Mouse (Mus musculus) limb, embryonic 10.5 days (tissue): ENCODE results near the gene Xlr5c. TPM values are rescaled to one million over a fixed set of nuclear protein-coding genes. Genes with fewer than 3 reads are reported as not detected.
"Not testable (repeated sequence)": the region's sequence is repeated elsewhere in the genome, so short reads cannot be mapped to it uniquely, and the experiment has no call there.

ENCODE experiments used
- DNase-seq: peaks from one replicate; pipeline ENCODE4 v3.0.0-alpha.2; 2017; ENCODE audit warnings: low spot score
- H3K27ac ChIP-seq: fragments of 300-500 bp; sonication (generic); 2 replicates; pipeline ENCODE4 v1.5.1; 2016; ENCODE audit warnings: mild to moderate bottlenecking
- H3K27me3 ChIP-seq: fragments of 300-500 bp; sonication (generic); 2 replicates; pipeline ENCODE4 v1.6.1; 2016; ENCODE audit warnings: low read depth, mild to moderate bottlenecking; ENCODE audit not compliant: poor library complexity, severe bottlenecking
- H3K36me3 ChIP-seq: fragments of 300-500 bp; sonication (generic); 2 replicates; pipeline ENCODE4 v1.6.1; 2016; ENCODE audit warnings: mild to moderate bottlenecking, moderate library complexity
- H3K4me1 ChIP-seq: fragments of 300-500 bp; sonication (generic); 2 replicates; pipeline ENCODE4 v1.6.1; 2016
- H3K4me3 ChIP-seq: fragments of 300-500 bp; sonication (generic); 2 replicates; pipeline ENCODE4 v1.5.1; 2016; ENCODE audit warnings: mild to moderate bottlenecking, moderate library complexity
- H3K9me3 ChIP-seq: fragments of 300-500 bp; sonication (generic); replicated peaks from 2 replicates; pipeline ENCODE4 v1.6.1; 2016; ENCODE audit warnings: mild to moderate bottlenecking
- WGBS: fragments of 180-500 bp; shearing (Covaris S2); methylation state at CpG from one replicate; pipeline ENCODE4 v1.1.7; 2016; 5-methylcytosine and 5-hydroxymethylcytosine counted together
- polyA plus RNA-seq: library from polyadenylated mRNA; unstranded; fragments of >200 nt; fragmentation: Nextera tagmentation; extraction: Ambion mirVana; gene quantifications from 2 replicates; pipeline ENCODE4 v1.2.1, GENCODE M21; 2016

The Xlr5c gene
- polyA plus RNA-seq: not detected in 2 replicates

DNA sequence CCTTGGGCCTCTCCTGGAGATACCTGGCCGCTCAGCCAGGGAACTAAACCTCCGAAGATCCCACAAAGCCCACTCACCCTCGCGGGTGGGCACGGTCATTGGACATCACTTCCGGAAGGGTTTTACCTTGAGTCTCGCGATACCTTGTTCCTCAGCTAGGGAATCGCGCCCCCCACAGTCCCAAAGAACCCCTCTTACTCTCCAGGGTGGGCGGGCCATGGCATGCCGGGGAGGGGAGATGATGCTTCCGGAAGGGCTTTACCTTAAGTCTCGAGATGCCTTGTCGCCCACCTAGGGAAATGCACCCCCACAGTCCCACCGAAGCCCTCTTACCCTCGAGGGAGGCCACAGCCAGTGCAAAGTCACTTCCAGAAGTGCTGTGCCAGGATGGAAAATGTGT lies at the start of gene Xlr5c, which contains the start of gene Xlr5a:
Xlr5c (minus strand) TSS at position 101 of the 400 bp plus-strand sequence.
Xlr5a (minus strand) TSS at position 101 of the 400 bp plus-strand sequence.
- H3K27ac ChIP-seq, DNase-seq, H3K4me1 ChIP-seq, H3K36me3 ChIP-seq, H3K9me3 ChIP-seq, H3K27me3 ChIP-seq, H3K4me3 ChIP-seq: not testable (repeated sequence)
- WGBS: 95% methylated on average over 13 of the region's 17 CpGs

DNA sequence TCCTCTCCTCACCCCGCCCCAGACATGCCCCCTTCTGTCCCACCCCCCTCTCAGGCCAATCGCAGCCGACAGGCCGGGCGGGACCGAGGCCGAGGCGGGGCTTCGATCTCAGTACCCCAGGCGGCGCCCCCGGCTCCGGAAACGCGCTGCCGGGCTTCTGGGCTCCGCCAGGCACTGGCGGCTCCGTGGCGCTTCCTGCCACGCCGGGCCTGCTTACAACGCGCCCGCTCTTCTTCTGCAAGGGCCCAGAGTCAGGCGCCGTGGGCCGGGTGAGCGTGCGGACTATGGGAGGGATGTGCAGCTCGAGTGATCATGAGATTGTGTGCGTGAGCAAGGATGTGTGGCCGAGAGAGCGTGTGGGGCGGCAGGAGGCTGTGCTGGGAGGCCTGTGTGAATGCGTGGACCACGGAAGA lies 49.7 kb upstream of the Xlr5c start, which contains the start of gene Zfp275:
Zfp275 (plus strand) TSS at position 139 of the 413 bp plus-strand sequence.
- Histone ChIP-seq H3K4me1 (peaks cover 6% of the 10 kb centered on the region), H3K36me3 (peaks cover 13% of the 10 kb centered on the region), H3K9me3 (no peaks in the 10 kb centered on the region), H3K27me3 (peaks cover 75% of the 10 kb centered on the region), H3K4me3 (peak within 1 kb of the TSS; percentile 66), H3K27ac (peak within 1 kb of the TSS; percentile 90)
- DNase-seq: peak; percentile 82
- 8% methylated on average over 37 of the region's 37 CpGs for WGBS

DNA sequence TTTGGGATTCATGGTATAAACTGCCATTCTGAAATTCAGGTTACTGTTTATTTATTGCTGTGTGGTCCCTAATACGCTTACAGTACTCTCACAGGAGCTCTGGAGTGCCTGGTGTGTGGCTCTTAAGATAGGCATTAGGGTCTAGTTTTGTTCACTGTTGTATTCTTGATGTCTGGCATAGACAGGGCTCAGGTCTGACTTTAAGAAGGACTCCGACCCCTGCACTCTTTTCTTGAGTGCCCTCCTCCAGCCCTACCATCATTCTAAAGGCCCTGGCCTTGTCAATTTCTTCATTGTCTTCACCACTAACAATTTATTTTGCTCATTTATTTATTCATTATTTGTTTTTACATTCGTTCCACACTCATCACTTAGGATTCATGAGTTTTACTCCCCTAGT lies 49.3 kb upstream of the Xlr5c start:
- 37% methylated on average over 3 of the region's 3 CpGs for WGBS
- Histone ChIP-seq H3K27me3 (peaks cover 75% of the 10 kb centered on the region), H3K4me1 (peaks cover 6% of the 10 kb centered on the region), H3K36me3 (peaks cover 10% of the 10 kb centered on the region), H3K9me3 (no peaks in the 10 kb centered on the region), H3K4me3 (peak overlapping the region; percentile 66), H3K27ac (no peak overlapping the region)
- DNase-seq: no peak

DNA sequence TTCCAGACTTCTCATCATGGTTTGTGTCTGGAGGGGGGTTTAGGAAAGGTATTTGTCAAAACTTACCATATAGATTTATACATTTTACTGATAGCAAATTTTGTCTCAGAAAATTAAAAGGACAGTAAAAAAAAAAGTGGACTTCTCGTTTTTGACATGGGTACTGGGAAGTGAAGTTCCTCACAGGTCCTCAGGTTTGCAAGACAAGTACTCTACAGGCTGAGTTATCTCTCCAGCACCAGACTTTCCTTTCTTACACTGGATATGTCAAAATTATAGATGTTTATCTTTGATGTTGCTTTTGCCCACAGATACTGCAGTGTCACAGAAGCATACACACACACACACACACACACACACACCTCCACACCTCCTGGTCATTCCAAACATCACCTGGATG lies 48.7 kb upstream of the Xlr5c start:
- no peak for DNase-seq
- peaks cover 8% of the 10 kb centered on the region; the same call in 1 of the 2 replicates for H3K36me3 ChIP-seq
- H3K4me3 ChIP-seq: no peak overlapping the region
- H3K4me1 ChIP-seq: peaks cover 6% of the 10 kb centered on the region
- WGBS: 67% methylated on average over 1 of the region's 1 CpGs
- H3K27me3 ChIP-seq: peaks cover 75% of the 10 kb centered on the region
- H3K27ac ChIP-seq: no peak overlapping the region
- no peaks in the 10 kb centered on the region for H3K9me3 ChIP-seq

DNA sequence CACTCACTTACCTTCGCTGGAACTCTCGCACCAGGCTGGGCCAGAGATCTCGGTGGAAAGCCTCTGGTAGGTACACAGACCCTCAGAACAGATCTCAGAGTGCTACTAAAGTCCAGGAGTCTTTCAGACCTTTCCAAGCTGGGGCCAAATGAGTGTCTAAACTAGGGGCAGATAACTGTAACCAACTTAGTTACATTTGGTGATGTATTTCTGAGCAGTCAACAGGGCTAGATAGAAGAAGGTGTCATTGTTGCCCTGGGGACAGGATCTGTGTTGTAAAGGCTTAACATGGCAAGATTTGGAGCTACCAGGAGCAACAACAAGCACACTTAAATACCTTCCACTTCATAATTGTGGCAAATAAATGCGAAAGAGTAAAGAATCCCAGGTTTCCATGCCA lies 44.0 kb upstream of the Xlr5c start, which contains the start of gene Gm45015:
Gm45015 (minus strand) TSS at position 101 of the 400 bp plus-strand sequence.
- Histone ChIP-seq H3K4me1 (no peaks in the 10 kb centered on the region), H3K4me3 (no peak within 1 kb of the TSS), H3K9me3 (no peaks in the 10 kb centered on the region), H3K27ac (no peak within 1 kb of the TSS), H3K36me3 (no peaks in the 10 kb centered on the region), H3K27me3 (peaks cover 64% of the 10 kb centered on the region)
- DNase-seq: no peak
- 90% methylated on average over 4 of the region's 4 CpGs for WGBS

DNA sequence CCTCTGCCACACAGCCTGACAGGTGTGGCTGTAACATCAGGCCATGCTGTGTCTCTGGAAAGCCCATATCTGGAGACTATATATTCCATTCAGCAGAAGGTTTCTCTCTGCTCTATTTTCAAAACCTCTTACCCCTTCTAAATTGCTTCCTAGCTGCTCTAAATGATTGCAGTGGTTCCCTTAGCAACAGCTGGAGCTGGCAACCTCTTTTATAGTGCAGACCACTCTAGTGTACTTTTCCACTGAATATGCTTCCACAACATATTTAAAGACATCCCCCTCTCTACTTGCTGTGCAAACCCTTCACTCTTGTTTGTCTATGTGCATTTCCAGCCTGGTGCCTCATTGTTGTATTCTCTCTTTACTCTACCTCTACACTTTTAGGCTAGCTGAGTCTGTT lies 40.8 kb upstream of the Xlr5c start:
- H3K9me3 ChIP-seq: no peaks in the 10 kb centered on the region
- no peak overlapping the region for H3K27ac ChIP-seq

DNA sequence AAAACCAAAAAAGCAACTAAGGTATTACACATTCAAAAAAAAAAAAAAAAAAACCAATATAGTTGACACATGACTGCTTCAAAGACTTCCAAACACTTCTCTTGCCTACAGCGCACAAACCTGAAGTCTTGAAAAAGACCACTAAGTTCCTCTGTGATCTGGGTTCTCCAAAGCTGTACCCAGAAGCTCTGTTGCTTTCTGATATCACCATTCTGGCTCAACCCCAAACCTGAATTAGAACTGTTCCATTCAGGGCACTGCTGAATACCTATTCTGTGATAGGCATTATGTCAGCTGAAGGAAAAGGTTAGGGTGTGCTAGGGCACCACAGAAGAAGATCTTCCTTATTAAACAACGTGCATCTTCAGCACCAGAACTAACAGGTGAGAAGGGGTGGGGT lies 34.4 kb upstream of the Xlr5c start:
- no peak overlapping the region for H3K4me3 ChIP-seq
- no peaks in the 10 kb centered on the region for H3K36me3 ChIP-seq
- H3K9me3 ChIP-seq: no peaks in the 10 kb centered on the region
- no peaks in the 10 kb centered on the region for H3K4me1 ChIP-seq
- WGBS: 90% methylated on average over 2 of the region's 2 CpGs
- DNase-seq: no peak
- H3K27me3 ChIP-seq: peaks cover 44% of the 10 kb centered on the region; the same call in 1 of the 2 replicates
- no peak overlapping the region for H3K27ac ChIP-seq

More for the DNA sequence above, 40.8 kb upstream of the Xlr5c start:
- DNase-seq: no peak
- H3K36me3 ChIP-seq: no peaks in the 10 kb centered on the region
- H3K27me3 ChIP-seq: peaks cover 60% of the 10 kb centered on the region
- no peaks in the 10 kb centered on the region for H3K4me1 ChIP-seq
- no peak overlapping the region for H3K4me3 ChIP-seq

DNA sequence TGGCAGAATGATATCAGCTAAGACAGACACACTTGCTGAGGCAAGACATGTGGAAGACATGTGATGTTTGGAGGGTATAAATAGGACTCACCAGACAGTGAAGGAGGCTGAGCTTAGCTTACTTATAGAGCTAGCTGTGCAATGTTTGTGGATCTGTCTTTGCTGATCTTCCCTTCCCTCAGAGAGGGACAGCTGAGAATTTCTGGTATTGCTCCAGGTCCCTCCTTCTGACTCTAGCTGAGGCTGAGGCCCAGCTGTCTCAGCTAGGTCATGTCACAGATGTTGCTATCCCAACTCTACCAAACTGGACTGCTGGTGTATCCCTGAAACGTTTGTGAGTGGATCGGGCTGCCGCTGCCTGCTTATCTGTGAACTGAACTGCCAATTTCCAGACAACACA lies 28.3 kb upstream of the Xlr5c start:
- Histone ChIP-seq H3K4me3 (no peak overlapping the region), H3K9me3 (no peaks in the 10 kb centered on the region), H3K27ac (no peak overlapping the region), H3K36me3 (no peaks in the 10 kb centered on the region), H3K4me1 (no peaks in the 10 kb centered on the region), H3K27me3 (peaks cover 39% of the 10 kb centered on the region)
- no peak for DNase-seq
- WGBS: 79% methylated on average over 3 of the region's 3 CpGs

DNA sequence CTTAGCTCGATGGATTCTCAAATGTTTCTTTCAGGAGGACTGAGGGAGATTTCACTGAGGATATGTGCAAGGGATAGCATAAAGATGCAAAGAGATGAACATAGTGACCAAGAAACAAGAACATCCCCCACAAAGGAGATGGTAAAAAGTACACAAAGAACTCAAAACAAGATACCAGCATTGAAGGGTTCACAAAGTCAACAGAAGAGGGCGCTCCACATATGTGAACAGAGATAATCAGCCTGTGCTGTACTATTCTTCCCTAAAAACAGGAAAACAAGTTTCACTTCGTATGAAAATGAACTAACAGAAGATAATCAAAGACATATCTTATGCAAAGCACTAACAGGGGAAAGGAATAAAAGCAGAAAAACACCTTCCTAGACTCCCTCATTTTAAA lies 19.7 kb upstream of the Xlr5c start:
- whole genome bisulfite sequencing: 56% methylated on average over 3 of the region's 3 CpGs
- H3K27me3 ChIP-seq: peaks cover 32% of the 10 kb centered on the region
- H3K27ac ChIP-seq: no peak overlapping the region
- H3K4me1 ChIP-seq: no peaks in the 10 kb centered on the region
- no peak for DNase-seq
- H3K4me3 ChIP-seq: no peak overlapping the region
- H3K36me3 ChIP-seq: no peaks in the 10 kb centered on the region
- no peaks in the 10 kb centered on the region for H3K9me3 ChIP-seq

DNA sequence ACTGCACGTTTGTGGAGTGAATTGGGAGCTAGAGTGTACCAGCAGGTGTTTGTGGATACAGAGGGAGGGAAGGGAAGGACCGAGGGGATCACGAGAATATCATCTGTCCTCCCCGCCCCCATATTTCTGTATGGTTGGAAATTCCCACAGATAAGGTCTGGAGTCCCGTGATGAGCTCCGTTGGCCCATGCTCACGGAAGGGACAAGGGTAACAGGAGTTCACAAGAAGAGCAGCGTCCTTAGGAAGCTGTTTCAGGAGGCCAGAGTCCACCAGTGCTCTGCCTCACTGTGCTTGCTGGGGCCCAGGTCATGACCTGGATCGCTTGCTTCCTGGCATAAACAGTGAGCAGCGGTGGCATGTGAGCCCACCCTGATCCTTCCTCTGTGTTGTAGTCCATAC lies 3.0 kb upstream of the Xlr5c start:
- not testable (repeated sequence) for H3K27ac ChIP-seq, DNase-seq

DNA sequence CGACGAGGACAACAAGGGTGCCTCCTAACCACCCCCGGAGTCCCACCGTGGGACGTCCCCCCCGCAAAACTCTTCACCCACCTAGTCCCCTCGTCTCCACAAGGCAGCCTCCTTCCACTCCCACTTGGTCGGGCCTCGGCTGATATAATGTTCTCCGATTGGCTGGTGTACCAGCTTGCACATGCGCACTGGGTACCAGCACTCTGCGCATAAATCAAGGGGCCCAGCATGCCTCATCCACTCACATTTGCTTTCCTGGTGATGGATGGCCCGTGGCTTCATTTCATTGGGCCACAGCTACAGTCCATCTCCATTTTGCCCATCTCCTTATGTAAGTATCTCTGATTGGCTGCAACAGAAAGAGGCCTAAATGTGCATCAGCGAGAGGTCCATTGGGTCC lies 27.5 kb downstream of the Xlr5c start, which contains the start of gene Xlr3c:
Xlr3c (minus strand) TSS at position 121 of the 400 bp plus-strand sequence.
- DNase-seq, H3K36me3 ChIP-seq, H3K4me1 ChIP-seq, H3K4me3 ChIP-seq, H3K9me3 ChIP-seq, H3K27me3 ChIP-seq, H3K27ac ChIP-seq: not testable (repeated sequence)
- 91% methylated on average over 14 of the region's 14 CpGs for WGBS

More for the DNA sequence above, 3.0 kb upstream of the Xlr5c start:
- not testable (repeated sequence) for H3K4me1 ChIP-seq, H3K4me3 ChIP-seq, H3K27me3 ChIP-seq, H3K36me3 ChIP-seq, H3K9me3 ChIP-seq
- WGBS: 75% methylated on average over 8 of the region's 10 CpGs

DNA sequence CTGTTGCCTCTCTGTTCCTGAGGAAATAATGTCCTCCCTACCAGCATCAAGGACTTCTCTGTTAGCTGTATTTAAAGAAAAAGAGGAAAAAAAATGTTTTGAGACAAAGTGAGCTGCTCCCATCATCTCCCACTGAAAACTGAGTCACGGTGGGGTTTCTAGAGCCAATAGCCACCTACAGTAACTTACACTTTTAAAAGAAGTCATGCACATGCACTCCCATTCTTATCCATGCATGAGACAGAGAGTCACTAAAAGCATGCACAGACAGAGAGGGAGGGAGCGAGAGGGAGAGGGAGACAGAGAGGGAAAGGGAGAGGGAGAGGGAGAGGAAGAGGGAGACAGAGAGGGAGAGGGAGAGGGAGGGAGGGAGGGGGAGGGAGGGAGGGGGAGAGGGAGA lies 30.3 kb downstream of the Xlr5c start:
- H3K27ac ChIP-seq, DNase-seq: not testable (repeated sequence)
- WGBS: 79% methylated on average over 1 of the region's 2 CpGs

DNA sequence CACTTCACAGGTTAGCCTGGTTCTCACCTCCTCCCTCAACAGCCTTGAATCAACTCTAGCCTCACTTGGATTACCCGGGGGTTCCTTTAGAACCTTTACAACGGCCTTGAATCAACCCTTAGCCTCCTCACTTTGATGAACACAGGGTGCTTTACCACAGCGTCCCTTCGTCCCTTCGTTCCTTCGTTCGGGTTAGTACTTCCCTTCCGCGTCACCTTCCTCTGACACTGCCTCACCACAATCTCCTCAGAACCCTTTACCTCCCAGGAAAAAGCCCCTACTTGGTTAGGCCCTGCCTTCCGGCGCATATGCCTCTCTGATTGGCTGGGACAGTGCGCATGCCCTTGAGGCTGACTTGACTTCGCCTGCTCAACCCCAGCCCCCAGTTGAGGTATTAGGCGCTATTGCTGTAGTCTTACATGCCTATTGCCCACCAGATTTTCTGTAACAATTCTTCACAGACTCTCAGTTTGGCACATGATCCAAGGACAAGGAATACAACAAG lies 49.9 kb downstream of the Xlr5c start, which contains the start of gene Xlr4c:
Xlr4c (minus strand) TSS at position 310 of the 505 bp plus-strand sequence.
- H3K27ac ChIP-seq, H3K36me3 ChIP-seq, H3K4me1 ChIP-seq, DNase-seq, H3K4me3 ChIP-seq, H3K27me3 ChIP-seq, H3K9me3 ChIP-seq: not testable (repeated sequence)
- 88% methylated on average over 14 of the region's 14 CpGs for WGBS

More for the DNA sequence above, 30.3 kb downstream of the Xlr5c start:
- H3K9me3 ChIP-seq, H3K4me3 ChIP-seq, H3K27me3 ChIP-seq, H3K4me1 ChIP-seq, H3K36me3 ChIP-seq: not testable (repeated sequence)
